Mouse (Mus musculus) hindbrain, embryonic 11.5 days (tissue): ENCODE results near the gene Zfhx3. TPM values are rescaled to one million over a fixed set of nuclear protein-coding genes. Genes with fewer than 3 reads are reported as not detected.

Source experiments
- ATAC-seq: fragments of 200-750 bp; cut with Nextera tagmentation; 2 replicates; pipeline ENCODE4 v1.8.0; 2017; ENCODE audit warnings: mild to moderate bottlenecking, moderate TSS enrichment, moderate library complexity; ENCODE audit not compliant: low FRiP score
- DNase-seq: peaks from one replicate; pipeline ENCODE4 v3.0.0-alpha.2; 2015; ENCODE audit warnings: low spot score
- H3K27ac ChIP-seq: fragments of 300-500 bp; sonication (generic); 2 replicates; pipeline ENCODE4 v1.5.1; 2014; ENCODE audit warnings: mild to moderate bottlenecking, low read depth, low read length
- H3K27me3 ChIP-seq: fragments of 300-500 bp; sonication (generic); 2 replicates; pipeline ENCODE4 v1.6.1; 2014; ENCODE audit warnings: mild to moderate bottlenecking, low read length, moderate library complexity, mixed read lengths; ENCODE audit not compliant: control insufficient read depth, insufficient read depth
- H3K36me3 ChIP-seq: fragments of 300-500 bp; sonication (generic); 2 replicates; pipeline ENCODE4 v1.6.1; 2014; ENCODE audit warnings: mild to moderate bottlenecking, low read length, moderate library complexity, mixed read lengths; ENCODE audit not compliant: control insufficient read depth, insufficient read depth
- H3K4me1 ChIP-seq: fragments of 300-500 bp; sonication (generic); replicated peaks from 2 replicates; pipeline ENCODE4 v1.6.1; 2014; ENCODE audit warnings: low read length, mixed read lengths; ENCODE audit not compliant: control insufficient read depth, insufficient read depth
- H3K4me2 ChIP-seq: fragments of 300-500 bp; sonication (generic); replicated peaks from 2 replicates; pipeline ENCODE4 v1.6.1; 2014; ENCODE audit warnings: mild to moderate bottlenecking, low read depth, low read length
- H3K4me3 ChIP-seq: fragments of 300-500 bp; sonication (generic); 2 replicates; pipeline ENCODE4 v1.5.1; 2014; ENCODE audit warnings: low read depth, low read length
- H3K9ac ChIP-seq: fragments of 300-500 bp; sonication (generic); 2 replicates; pipeline ENCODE4 v1.6.1; 2014; ENCODE audit warnings: low read depth, low read length
- H3K9me3 ChIP-seq: fragments of 300-500 bp; sonication (generic); 2 replicates; pipeline ENCODE4 v1.6.1; 2016; ENCODE audit warnings: low read length; ENCODE audit not compliant: control insufficient read depth
- WGBS: fragments of 180-500 bp; shearing (Covaris S2); extraction: QIAGEN DNeasy Blood & Tissue Kit; methylation state at CpG from one replicate; pipeline ENCODE4 v1.1.7; 2014; 5-methylcytosine and 5-hydroxymethylcytosine counted together
- polyA plus RNA-seq: library from polyadenylated mRNA; unstranded; fragments of >200 nt; fragmentation: Nextera tagmentation; extraction: Ambion mirVana; gene quantifications from 2 replicates; pipeline ENCODE4 v1.2.1, GENCODE M21; 2014

Zfhx3 gene
- polyA plus RNA-seq, 1 experiment from 2014 or later: 47.1 TPM

- DNase-seq: no peak
- H3K4me1 ChIP-seq: 0 out of 2 replicates have a peak, but pooled peaks cover 2% of the 10 kb centered on the region
- ATAC-seq: no peak
- no peak overlapping the region for H3K4me3 ChIP-seq
- 67% methylated on average over 15 of the region's 15 CpGs for whole genome bisulfite sequencing
- H3K36me3 ChIP-seq: no peaks in the 10 kb centered on the region
- no peaks in the 10 kb centered on the region for H3K27me3 ChIP-seq
- H3K9ac ChIP-seq: no peak overlapping the region
- H3K27ac ChIP-seq: no peak overlapping the region
- H3K9me3 ChIP-seq: no peaks in the 10 kb centered on the region
- H3K4me2 ChIP-seq: no peak overlapping the region
Measured at GRCm38 (mm10) chr8:108148599-108149249, 206.3 kb downstream of the Zfhx3 start.

GRCm38 (mm10) chr8:108170804-108171203 is 228.4 kb downstream of the Zfhx3 start:
- no peak overlapping the region for H3K4me3 ChIP-seq
- no peak overlapping the region for H3K9ac ChIP-seq
- no peak overlapping the region for H3K4me2 ChIP-seq
- no peaks in the 10 kb centered on the region for H3K9me3 ChIP-seq
- no peak for ATAC-seq
- H3K27ac ChIP-seq: no peak overlapping the region
- H3K4me1 ChIP-seq: no peaks in the 10 kb centered on the region
- DNase-seq: no peak
- H3K36me3 ChIP-seq: no peaks in the 10 kb centered on the region
- 89% methylated on average over 14 of the region's 14 CpGs for WGBS
- H3K27me3 ChIP-seq: no peaks in the 10 kb centered on the region

- H3K4me1 ChIP-seq: no peaks in the 10 kb centered on the region; the same call in 1 of the 2 replicates
- no peak overlapping the region for H3K27ac ChIP-seq
- H3K9ac ChIP-seq: no peak overlapping the region
- H3K4me2 ChIP-seq: no peak overlapping the region
- no peak for ATAC-seq
- no peak for DNase-seq
- no peaks in the 10 kb centered on the region for H3K36me3 ChIP-seq
- H3K9me3 ChIP-seq: no peaks in the 10 kb centered on the region
- H3K4me3 ChIP-seq: no peak overlapping the region
- H3K27me3 ChIP-seq: no peaks in the 10 kb centered on the region
- 83% methylated on average over 4 of the region's 4 CpGs for WGBS
Measured at GRCm38 (mm10) chr8:108183296-108183695, 240.9 kb downstream of the Zfhx3 start.

- no peaks in the 10 kb centered on the region for H3K27me3 ChIP-seq
- ATAC-seq (no peak), DNase-seq (no peak)
- H3K4me2 ChIP-seq: no peak overlapping the region
- 91% methylated on average over 8 of the region's 8 CpGs for WGBS
- H3K9me3 ChIP-seq: no peaks in the 10 kb centered on the region
- no peak overlapping the region for H3K4me3 ChIP-seq
- H3K27ac ChIP-seq: no peak overlapping the region
- no peak overlapping the region for H3K9ac ChIP-seq
- H3K4me1 ChIP-seq: no peaks in the 10 kb centered on the region; the same call in 1 of the 2 replicates
- no peaks in the 10 kb centered on the region for H3K36me3 ChIP-seq
Measured at GRCm38 (mm10) chr8:108183948-108184347, 241.5 kb downstream of the Zfhx3 start.

- WGBS: 87% methylated on average over 3 of the region's 3 CpGs
- no peak overlapping the region for H3K4me2 ChIP-seq
- no peak overlapping the region for H3K27ac ChIP-seq
- H3K4me1 ChIP-seq: no peaks in the 10 kb centered on the region; the same call in 1 of the 2 replicates
- no peak for ATAC-seq
- no peaks in the 10 kb centered on the region for H3K27me3 ChIP-seq
- DNase-seq: no peak
- H3K36me3 ChIP-seq: no peaks in the 10 kb centered on the region
- H3K9ac ChIP-seq: no peak overlapping the region
- H3K4me3 ChIP-seq: no peak overlapping the region
- H3K9me3 ChIP-seq: no peaks in the 10 kb centered on the region
Measured at GRCm38 (mm10) chr8:108186289-108186688, 243.8 kb downstream of the Zfhx3 start.

- Histone ChIP-seq H3K4me2 (no peak overlapping the region), H3K9ac (no peak overlapping the region), H3K4me3 (no peak overlapping the region), H3K36me3 (no peaks in the 10 kb centered on the region), H3K27me3 (no peaks in the 10 kb centered on the region), H3K4me1 (no peaks in the 10 kb centered on the region; the same call in 1 of the 2 replicates), H3K9me3 (no peaks in the 10 kb centered on the region), H3K27ac (no peak overlapping the region)
- DNase-seq: no peak
- no peak for ATAC-seq
- 78% methylated on average over 4 of the region's 4 CpGs for WGBS
Measured at GRCm38 (mm10) chr8:108188044-108188443, 245.6 kb downstream of the Zfhx3 start.

GRCm38 (mm10) chr8:108194571-108194970 is 252.1 kb downstream of the Zfhx3 start:
- Histone ChIP-seq H3K4me3 (no peak overlapping the region), H3K27ac (no peak overlapping the region), H3K4me2 (no peak overlapping the region), H3K9ac (no peak overlapping the region), H3K9me3 (no peaks in the 10 kb centered on the region), H3K36me3 (no peaks in the 10 kb centered on the region), H3K4me1 (no peaks in the 10 kb centered on the region), H3K27me3 (no peaks in the 10 kb centered on the region)
- DNase-seq: no peak
- WGBS: 35% methylated on average over 8 of the region's 8 CpGs
- ATAC-seq: no peak

GRCm38 (mm10) chr8:108215026-108215425 is 272.6 kb downstream of the Zfhx3 start:
- Histone ChIP-seq H3K9me3 (no peaks in the 10 kb centered on the region), H3K4me3 (no peak overlapping the region), H3K27me3 (no peaks in the 10 kb centered on the region), H3K27ac (no peak overlapping the region), H3K4me2 (no peak overlapping the region), H3K36me3 (no peaks in the 10 kb centered on the region), H3K9ac (no peak overlapping the region), H3K4me1 (peaks cover 5% of the 10 kb centered on the region; the same call in 1 of the 2 replicates)
- ATAC-seq: no peak
- 94% methylated on average over 3 of the region's 3 CpGs for WGBS
- no peak for DNase-seq

GRCm38 (mm10) chr8:108218171-108218840 is 275.9 kb downstream of the Zfhx3 start:
- Histone ChIP-seq H3K27me3 (no peaks in the 10 kb centered on the region), H3K27ac (peak overlapping the region; percentile 19), H3K4me2 (no peak overlapping the region), H3K9me3 (no peaks in the 10 kb centered on the region), H3K9ac (no peak overlapping the region), H3K4me3 (no peak overlapping the region), H3K4me1 (peaks cover 5% of the 10 kb centered on the region; the same call in 1 of the 2 replicates), H3K36me3 (no peaks in the 10 kb centered on the region)
- DNase-seq (peak; percentile 39), ATAC-seq (no peak)
- 40% methylated on average over 13 of the region's 13 CpGs for WGBS
